Mouse (Mus musculus): ENCODE data around the gene Kctd8. TPM values are rescaled to one million over a fixed set of nuclear protein-coding genes. Genes with fewer than 3 reads are reported as not detected.

Gene Kctd8
- not detected for polyA plus RNA-seq (2014; fragmentation: Illumina TruSeq; extraction: RNeasy Lipid Tissue Mini Kit (QIAGEN cat#74804); ENCODE audit: low read depth, low replicate concordance)

DNA sequence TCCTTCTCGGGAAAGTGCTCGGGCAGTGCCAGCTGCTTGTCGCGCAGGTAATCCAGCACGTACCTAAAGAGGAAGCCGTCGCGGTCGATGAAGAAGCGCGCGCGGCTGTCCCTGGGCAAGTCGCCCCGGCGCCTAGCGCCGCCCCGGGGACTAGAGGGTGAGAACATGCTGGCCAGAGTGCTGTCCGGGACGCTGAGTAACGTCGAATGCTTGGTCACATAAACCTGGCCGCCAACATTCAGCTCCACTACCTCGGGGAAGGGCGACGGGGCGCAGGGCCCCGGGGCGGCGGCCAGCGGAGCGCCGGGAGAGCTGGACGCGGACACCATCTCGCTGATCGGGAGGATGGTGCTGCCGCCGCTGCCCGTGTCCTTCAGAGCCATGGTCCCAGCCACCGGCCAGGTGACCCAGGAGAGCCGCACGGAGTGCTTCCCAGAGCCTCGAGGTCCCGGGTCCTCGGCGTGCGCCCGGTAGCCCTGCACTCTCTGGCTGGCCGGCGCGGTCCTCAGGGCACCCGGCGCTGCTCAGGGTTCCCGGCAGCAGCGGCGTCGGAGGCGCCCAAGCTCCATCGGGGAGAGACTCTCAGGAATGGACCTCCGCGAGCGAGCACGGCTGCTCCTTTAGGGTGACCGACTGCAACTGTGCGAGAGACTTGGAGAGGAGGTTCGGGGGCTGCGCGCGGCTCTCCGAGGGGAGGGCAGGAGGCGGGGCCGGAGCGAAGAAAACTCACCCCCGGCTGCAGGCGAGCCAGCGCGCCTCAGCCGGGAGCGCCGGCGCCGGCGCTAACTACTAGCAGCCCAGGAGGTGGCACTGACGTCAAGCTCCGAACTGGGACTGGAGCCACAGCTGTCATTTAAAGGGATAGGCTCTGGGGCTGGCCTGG, at the start of gene Kctd8:
TSS of gene Kctd8 (minus strand) at position 761 of the 883 bp plus-strand sequence.

Other genes starting within 250 kb of the Kctd8 start
- gene Yipf7, start 201.0 kb upstream of the Kctd8 start, polyA plus RNA-seq (2014; fragmentation: Illumina TruSeq; extraction: RNeasy Lipid Tissue Mini Kit (QIAGEN cat#74804); ENCODE audit: low read depth, low replicate concordance) = not detected
- gene Guf1, start 215.2 kb upstream of the Kctd8 start, polyA plus RNA-seq (2014; fragmentation: Illumina TruSeq; extraction: RNeasy Lipid Tissue Mini Kit (QIAGEN cat#74804); ENCODE audit: low read depth, low replicate concordance) = 35.6 TPM